Mouse (Mus musculus): Measurements from ENCODE around the gene Rab3a. TPM values are rescaled to one million over a fixed set of nuclear protein-coding genes. Genes with fewer than 3 reads are reported as not detected.
A peak's percentile ranks its signal among the peaks of the same experiment; 100 is the strongest.

Rab3a gene
- total RNA-seq, 4 experiments from 2014 or later = 805 to 866 (median 821) TPM

DNA sequence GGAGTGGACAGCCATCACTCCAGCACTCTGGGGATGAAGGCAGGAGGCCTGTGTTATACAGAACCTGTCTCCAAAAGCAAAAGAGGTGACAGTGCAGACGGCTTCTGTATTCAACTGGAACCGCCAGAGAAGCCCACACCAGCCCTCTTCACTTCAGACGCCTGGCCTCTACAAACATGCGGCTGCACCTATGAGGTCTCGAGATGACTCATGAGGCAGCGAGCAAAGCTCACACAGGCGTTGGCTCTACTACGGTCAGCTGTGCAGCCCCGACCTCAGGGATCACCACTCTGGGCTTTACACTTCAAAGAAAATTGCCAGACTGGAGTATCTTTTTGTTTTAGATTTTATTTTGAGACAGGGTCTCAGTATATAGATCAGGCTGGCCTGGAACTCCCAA, 18.4 kb downstream of the Rab3a start:
- no peak for DNase-seq (ENCODE audit: low spot score in 2 of 2)

DNA sequence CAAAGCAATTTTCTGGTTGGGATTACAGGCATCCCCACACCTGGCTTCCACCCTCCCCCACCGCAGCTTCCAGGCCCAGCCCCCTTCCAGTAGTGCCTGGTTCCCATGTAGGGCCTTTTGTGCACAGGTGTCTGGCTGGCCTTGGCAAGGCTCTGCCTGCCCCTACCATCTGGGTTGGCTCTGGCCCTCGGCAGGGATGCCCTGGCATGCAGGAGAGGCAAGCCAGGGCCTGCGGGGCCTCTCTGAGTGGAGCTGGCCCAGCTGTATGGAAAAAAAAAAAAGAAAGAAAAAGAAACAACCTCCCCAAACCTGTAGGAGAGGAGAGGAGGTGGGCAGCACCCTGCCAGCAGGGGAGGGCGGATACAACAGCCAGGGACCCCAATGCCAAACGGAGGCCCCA, 18.9 kb downstream of the Rab3a start:
- DNase-seq (ENCODE audit: low spot score in 2 of 2) = no peak

DNA sequence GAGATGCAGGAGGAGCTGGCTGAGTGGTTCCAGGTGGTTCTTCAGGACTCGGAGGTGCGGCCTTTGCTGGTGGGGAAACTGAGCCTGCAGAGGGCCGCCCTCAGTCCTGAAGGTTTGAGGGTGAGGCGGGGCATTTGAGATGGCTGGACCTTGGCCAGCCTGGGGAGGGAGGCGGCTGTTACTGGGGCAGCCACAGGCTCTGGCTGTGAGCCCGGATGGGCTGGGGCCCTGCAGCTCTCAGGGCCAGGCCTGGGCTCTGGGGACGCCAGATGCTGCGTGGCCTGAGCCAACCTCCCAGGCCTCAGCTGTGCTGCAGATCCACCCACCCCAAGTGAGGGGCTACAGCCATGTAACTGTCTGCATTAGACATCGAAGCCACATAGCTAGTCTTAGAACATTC, 19.4 kb downstream of the Rab3a start:
- peak in 1 of 2 experiments; percentile 82 for DNase-seq (ENCODE audit: low spot score in 2 of 2)

DNA sequence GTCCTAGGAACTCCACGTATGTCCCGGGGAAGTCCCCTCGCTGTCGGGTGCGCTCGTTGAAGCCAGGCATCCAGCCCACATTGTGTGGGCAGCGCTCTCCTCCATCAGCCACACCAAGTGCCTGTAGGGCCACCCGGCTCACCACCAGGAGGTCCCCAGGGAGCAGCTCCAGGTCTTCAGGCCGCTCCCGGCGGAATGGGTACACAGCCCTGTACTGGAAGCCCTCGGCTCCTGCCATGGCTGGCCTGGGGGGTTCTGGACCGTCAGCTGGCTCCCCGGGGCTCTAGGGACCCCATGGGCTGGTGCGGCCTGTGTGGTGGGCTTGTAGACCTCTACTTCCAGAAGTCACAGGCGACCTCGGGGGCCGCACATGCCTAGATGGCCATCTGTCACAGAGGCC, 20.3 kb downstream of the Rab3a start:
- DNase-seq (ENCODE audit: low spot score in 2 of 2) = no peak

DNA sequence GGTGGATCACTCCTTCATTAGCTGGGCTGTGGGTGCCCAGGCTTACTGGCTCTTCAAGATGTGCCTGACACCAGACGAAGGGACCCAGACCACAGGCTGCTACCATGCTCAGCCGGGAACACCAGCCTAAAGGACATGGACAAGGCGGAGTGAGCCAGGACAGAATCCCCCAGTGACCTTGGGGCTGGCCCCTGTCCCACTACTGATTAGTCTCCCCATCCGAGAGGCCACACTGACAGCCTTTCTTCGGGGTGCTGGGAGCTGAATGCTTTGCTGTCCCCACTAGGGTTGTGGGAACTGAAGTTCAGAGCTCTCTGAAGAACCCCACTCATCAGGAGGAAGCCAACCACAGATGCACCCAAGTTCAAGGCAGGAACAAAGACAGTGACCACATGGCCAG, 20.7 kb downstream of the Rab3a start:
- no peak for DNase-seq (ENCODE audit: low spot score in 2 of 2)

DNA sequence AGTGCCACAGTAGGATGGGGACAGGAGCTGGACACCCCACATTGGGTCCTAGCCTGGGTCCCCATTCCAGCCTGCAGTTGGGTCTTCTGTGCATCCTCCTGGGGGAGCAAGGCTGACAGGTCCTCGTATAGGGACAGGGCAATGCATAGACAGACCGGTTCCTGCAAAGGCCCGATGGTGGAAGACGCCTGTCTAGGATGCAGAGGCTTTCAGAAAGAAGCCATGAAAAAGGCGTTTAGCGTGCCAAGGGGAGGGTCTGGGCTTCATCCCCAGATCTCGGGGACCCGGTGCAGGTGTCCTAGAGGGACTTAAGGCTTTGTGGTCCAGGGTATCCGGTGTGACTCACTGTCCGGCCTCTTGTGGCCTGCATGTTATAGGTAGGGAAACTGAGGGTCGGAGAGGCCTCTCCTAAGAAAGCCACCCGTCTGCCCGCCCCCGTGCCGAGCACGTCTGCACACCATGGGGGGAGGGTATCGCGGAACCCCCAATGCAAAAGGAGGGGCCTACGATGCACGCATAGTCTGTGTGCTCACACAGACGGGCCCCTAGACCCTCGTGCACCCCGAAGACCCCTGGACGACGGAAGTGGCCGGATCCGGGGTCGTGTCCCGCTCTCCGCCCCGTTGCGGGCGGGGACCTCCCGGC, 21.5 kb downstream of the Rab3a start:
- DNase-seq (ENCODE audit: low spot score in 2 of 2) = no peak

DNA sequence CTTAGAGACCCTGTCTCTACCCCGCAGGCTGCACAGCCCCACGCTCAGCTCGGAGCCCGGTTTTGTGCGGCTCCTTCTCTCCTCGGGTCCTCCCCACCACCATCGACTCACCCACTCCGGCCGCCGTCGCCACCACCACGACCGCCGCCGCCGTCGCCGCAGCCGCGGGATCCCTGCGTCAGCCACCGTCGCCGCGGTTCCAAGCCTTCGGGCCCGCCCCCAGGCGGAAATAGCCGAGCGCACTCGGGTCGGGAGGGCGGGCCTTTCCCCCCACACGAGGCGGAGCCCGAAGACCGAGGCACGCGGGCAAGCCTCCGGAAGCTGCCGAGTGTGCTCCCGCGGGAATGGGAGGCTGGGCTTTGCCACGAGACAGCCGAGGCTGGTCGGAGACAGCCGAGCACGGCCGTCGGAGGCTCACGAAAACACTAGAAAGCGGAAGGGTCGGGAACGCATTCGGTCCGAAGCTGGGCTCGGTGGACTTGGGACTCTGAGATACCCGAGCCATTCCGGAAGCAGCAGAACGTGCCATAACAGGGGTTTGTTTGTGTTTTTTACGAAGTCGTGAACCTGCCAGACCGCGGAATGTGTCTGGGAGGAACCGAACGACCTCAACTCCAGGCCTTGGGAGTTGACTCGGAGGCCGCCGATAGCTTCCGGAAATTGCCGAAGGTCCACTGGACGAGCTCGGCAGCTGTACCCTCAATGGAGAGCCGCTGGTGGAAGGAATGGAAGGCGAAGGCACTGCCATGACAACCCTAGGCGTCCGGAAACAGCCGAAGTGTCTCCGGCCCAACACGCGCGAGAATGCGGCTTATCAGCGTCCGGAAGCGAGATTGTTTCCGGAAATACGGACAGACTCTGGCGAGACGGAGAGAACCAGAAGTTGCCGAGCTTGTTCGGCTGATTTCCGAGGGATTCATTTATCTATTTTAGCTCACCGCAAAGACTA, 22.3 kb downstream of the Rab3a start, which contains the start of gene Pik3r2:
Pik3r2 (minus strand) TSS at position 218 of the 949 bp plus-strand sequence.
- DNase-seq (ENCODE audit: low spot score in 2 of 2) = peak; percentile 96 to 97

DNA sequence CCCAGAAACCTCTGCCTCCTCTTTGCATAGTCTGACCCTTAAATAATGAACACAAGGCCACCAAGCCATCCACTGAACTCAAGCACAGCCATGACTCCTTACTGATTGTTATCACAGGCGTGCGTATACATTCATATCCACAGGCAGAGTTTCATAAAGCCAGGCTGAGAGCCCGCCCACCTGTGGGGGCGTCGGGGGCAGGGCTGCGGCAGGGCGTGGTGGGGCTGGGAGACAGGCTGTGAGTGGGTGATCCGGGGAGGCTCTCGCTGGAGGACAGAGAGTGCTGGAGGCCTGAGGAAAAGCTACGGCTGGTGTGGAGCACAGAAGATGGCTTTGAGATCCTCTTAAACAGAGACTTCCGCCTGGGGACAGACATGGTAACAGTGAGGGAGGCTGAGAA, 25.6 kb downstream of the Rab3a start:
- DNase-seq (ENCODE audit: low spot score in 2 of 2) = no peak

DNA sequence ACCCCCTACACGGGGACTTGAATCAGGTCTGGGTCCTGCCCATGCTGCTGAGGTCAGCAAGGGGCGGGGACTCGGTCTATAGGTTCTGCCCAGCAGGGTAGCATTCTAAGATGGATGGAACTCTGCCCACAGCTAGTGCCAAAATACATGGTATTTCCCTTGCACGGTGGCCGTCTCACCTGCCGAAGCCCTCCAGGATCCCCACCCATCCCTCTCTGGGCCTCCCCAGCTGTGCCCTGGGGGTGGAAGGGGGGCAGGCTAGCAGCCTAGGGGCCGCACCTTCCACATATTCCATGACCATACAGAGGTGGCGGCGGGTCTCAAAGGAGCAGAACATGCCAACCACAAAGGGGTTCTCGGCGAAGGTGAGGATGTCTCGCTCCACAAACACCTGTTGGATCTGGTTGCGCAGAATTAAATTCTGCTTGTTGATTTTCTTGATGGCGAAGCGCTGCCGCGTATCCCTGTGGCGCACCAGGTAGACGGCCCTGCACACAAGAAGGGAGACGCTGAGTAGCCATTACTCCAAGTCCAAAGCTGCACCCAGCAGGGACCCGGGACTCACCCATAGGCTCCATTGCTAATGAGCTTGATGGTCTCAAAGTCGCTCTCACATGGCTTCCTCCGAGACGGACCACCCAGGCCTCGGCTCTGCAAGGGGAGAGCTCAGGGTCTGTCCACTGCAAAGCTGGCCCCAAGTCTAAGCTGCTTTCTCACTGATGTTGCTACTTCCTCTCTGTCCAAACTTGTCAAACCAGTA, 32.0 kb downstream of the Rab3a start:
- DNase-seq (ENCODE audit: low spot score in 2 of 2) = no peak

DNA sequence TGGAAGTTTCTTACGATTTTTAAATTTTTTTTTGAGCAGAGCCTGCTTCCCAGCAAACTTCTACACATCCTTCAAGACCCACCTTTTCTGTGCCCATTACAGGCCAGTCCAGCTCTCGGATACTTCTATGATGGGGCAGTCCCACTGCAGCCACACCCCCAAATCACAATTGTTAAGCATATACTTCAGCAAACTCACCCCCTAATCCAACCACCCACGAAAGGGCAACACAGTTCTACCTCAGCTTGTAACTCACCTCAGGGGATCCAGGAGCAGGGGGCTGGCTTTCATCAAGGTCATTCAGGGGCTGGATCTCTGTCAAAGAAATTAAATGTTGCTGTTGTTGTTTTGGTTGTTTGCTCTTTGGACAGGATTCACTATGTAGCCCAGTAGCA, 32.6 kb downstream of the Rab3a start:
- no peak for DNase-seq (ENCODE audit: low spot score in 2 of 2)

DNA sequence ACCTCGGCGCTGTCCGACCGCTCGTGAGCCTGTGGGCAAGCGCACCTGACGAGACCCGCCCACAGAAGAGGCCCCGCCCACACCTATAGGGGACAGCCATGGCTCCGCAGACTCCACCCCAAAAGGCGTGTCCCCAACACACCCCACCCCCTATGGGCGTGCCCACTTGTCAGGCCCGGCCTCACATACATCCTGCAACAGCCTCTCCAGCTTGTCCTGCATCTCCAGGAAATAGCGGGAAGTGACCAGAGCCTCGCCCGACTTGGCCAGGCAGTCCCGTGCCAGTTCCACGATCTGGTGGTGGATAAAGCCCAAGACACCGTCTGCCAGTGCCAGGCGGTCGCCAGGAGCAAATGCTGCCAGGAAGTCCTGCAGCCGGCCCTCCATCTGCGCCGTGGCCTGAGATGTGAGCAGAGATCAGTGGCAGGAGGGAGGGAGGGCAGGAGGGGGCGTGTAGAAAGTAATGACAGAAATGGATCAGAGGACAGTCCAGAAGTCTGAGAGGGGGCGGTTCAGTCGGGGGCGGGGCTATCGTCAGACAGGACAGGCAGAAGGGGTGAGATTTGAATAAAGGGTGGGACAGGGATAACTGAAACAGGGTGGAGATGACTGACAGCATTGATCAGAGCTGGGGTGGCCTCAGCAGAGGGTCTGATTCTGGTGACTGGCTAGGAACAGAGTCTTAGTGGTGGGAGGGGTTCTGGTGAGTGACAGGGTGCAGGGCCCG, 33.6 kb downstream of the Rab3a start:
- no peak for DNase-seq (ENCODE audit: low spot score in 2 of 2)

DNA sequence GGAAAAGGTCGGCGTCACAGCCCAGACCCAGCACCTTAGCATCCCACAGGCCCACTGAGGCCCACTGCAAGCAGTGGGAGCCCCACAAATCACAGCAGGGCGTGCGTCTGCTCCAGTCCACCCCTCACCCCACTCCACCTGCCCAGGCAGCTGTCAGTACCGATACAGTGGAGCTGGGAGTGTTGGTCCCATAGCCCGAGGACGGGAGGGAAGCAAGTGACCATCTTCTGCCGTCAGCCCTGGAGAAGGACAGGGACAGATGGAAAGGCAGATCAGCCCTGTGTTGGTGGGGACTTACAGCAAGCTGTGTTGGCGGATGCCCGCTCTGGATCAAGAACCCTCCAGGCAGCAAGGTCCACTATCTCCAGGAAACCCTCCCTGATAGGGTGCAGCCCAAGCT, 34.6 kb downstream of the Rab3a start:
- DNase-seq (ENCODE audit: low spot score in 2 of 2) = peak in 1 of 2 experiments; percentile 21

DNA sequence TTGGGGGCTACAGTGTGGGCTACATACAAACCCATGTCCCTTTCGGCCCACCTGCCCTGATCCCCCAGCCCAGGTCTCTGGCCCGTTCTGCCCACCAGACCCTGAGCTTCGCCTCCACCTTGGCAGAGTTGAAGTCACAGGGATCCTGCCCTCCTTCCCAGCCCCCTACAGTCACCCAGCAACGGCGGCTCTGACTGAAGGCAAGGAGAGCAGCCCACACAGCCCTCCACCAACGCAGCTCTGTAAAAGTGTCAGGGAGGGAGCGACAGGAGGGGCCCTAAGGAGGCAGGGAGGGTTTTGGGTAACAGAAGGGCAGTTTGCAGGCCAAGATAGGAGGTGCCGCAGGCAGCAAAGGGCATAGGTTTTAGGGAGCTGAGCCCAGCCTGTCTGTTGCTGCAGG, 36.4 kb downstream of the Rab3a start:
- peak in 1 of 2 experiments; percentile 64 for DNase-seq (ENCODE audit: low spot score in 2 of 2)

DNA sequence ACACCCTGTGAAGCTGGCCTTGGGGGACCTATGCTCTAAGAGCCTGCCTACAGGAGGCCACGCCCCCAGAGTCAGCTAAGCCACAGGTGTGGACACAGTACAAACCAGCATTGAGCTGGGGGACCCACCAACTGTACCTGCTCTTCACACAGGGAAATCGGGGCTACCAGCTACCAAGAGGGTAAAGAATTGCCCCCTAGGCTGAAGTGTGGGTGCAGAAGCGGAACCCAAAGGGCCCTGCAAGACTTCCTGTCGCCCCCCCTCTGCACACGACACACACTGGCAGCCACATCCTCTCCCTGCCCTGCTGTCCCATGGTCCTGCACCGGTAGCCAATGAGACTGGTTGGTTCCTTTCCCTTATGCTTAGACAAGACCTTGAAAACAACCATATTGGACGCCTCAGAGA, 36.8 kb downstream of the Rab3a start:
- peak in 1 of 2 experiments; percentile 55 for DNase-seq (ENCODE audit: low spot score in 2 of 2)

DNA sequence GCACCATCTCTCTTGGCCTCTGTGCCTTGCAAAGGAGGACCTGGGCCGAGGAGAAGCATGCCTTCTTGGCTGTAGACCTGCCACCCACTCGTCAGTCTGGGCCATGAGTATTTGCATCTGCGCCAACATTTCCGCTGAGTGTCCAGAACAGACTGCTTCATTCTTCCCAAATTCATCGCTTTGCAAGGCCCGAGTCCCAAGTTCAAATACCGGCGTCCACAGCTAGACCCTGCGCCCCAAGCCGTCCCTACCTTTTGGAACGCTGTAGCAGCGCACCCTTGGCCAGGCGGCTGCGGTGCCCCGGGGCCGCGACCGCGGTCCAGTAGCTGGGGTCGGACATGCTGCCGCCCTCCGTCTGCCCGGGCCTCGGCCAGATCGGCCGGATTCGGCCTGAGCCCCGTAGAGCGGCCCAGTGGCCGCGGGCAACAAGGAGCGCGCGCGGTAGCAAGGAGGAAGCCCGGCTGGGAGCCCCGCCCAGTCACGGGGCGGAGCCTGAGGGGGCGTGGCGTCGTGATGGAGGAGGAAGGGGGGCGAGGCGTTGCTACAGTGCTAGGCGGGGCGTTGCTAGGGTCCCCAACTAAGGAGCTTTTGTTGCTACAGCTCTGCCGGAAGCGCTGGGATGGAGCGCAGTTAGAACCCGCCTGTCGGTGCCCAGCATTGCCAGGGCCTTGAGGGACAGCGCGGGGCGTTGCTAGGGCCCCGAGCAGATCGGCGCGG, 37.7 kb downstream of the Rab3a start:
- peak; percentile 95 to 96 for DNase-seq (ENCODE audit: low spot score in 2 of 2)

DNA sequence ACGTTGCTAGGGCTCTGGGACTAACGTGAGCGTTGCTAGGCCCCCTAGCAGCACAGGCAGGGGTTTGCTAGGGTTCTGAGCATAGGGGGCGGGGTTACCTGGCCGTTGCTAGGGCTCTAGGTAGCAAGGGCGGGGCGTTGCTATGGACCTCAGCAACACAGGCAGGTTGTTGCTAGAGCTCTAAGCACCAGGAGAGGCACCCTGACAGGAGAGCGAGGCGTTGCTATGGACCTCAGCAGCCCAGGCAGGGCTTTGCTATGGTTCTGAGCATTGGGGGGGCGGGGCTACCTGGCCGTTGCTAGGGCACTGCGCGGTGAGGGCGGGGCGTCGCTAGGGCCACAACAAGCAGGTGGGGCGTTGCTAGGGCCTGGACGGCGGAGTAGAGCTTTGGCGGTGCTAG, 38.2 kb downstream of the Rab3a start:
- DNase-seq (ENCODE audit: low spot score in 2 of 2) = no peak

DNA sequence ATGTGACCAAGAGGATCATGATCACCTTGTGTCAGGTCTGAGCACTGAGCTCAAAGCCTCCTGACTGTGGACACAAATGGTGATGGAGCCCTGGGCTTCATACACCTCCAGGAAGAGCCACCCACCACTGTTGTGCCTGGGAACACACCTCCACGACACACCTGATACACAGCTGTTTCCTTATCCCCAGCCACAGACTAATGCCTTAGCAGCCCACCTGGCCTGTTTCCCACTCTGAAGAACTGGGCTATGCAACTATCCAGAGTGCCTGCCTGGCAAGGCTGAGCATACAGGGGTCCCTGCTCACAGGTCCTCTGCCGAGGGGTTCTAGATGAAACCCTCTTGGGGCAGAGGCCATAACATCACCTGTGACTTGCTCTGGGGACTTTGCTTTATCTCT, 39.7 kb downstream of the Rab3a start:
- DNase-seq (ENCODE audit: low spot score in 2 of 2) = peak in 1 of 2 experiments; percentile 29

DNA sequence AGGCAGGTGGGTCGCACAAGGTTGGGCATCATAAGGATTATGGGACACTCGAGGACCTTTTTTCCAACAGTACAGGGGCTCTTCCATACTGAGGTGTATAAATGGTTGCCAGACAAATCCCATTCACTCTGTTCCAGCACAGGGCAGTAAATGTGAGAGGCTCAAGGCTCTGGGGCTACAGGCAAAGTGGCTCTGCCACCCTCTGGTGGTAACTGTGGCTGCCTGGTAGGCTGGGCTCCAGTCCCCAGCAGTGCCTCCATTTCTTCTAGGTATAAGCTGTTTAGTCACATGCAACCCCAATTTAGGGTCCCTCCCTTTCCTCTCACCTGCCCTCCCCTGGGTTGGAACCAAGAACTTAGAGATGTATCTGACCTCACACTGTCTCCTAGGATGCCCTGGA, 40.9 kb downstream of the Rab3a start:
- peak in 1 of 2 experiments; percentile 25 for DNase-seq (ENCODE audit: low spot score in 2 of 2)

DNA sequence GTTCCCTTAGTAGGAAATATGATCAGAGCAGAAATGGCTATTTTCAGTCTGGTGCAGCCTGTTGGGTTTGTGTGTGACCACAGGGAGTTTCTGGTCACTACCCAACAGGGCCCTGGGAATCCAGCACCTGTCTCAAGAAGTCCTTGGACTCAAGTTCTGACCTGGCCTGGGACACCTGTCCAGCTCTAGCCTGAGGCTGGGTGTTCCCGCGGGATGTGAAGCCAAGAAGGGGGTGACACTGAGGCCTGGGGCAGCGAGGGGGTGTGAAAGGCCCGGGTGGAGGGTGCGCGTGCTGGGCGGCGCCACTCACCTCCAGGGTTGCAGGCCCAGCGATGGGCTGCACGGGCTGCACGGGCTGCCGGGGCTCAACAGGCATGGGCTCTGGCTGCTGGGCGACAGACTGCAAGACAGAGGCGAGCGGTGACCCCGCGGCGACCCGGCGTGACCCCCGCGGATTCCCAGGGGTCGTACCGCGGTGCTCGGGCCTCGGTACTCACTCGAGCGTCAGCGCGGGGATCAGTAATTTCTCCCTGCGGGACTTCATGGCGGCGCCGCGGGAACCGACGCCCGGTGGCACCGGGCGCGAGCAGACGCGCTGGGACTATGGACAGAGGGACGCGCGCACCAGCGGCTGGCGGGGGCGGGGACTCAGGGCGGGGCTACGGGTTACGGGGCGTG, 42.1 kb downstream of the Rab3a start:
- DNase-seq (ENCODE audit: low spot score in 2 of 2) = no peak

All from left cerebral cortex, adult 8-10 months (tissue).